Mouse (Mus musculus) liver (tissue): ENCODE measurements at regions not wholly inside any gene's neighbourhood (a gene's known extent, or its start where the extent isn't known, plus 50 kb on each side); places are given as distances from the start of the nearest gene placed in this dataset.
A peak's percentile ranks its signal among the peaks of the same experiment; 100 is the strongest.

Experiments
- DNase-seq: peaks from one replicate; pipeline ENCODE4 v3.0.0-alpha.2; 2020; ENCODE audit warnings: mixed read lengths

GRCm38 (mm10) chr4:69197577-69197976 lies 243.4 kb upstream of the Brinp1 start:
- no peak for DNase-seq

- no peak for DNase-seq
Observed at GRCm38 (mm10) chr4:69196094-69196493, 241.9 kb upstream of the Brinp1 start.

- peak; percentile 44 for DNase-seq
Observed at GRCm38 (mm10) chr4:69195645-69196044, 241.4 kb upstream of the Brinp1 start.
